Mouse (Mus musculus) ES-Bruce4 (cell line): ENCODE measurements around the gene Rccd1. TPM values are rescaled to one million over a fixed set of nuclear protein-coding genes. Genes with fewer than 3 reads are reported as not detected.
"Not testable (repeated sequence)": the region's sequence is repeated elsewhere in the genome, so short reads cannot be mapped to it uniquely, and the experiment has no call there.

ENCODE experiments used
- H3K27ac ChIP-seq: 2 replicates; pipeline ENCODE4 v1.5.1; 2012; ENCODE audit warnings: low read length, inconsistent platforms; ENCODE audit not compliant: insufficient read depth
- H3K27me3 ChIP-seq: 2 replicates; pipeline ENCODE4 v1.6.1; 2012; ENCODE audit warnings: mild to moderate bottlenecking, low read length, inconsistent platforms; ENCODE audit not compliant: control insufficient read depth, poor library complexity, insufficient read depth, severe bottlenecking
- H3K36me3 ChIP-seq: 2 replicates; pipeline ENCODE4 v1.6.1; 2012; ENCODE audit warnings: inconsistent platforms, mild to moderate bottlenecking, low read length, moderate library complexity; ENCODE audit not compliant: control insufficient read depth, poor library complexity, insufficient read depth, severe bottlenecking
- H3K4me1 ChIP-seq: one replicate; pipeline ENCODE4 v1.8.1; 2011; ENCODE audit warnings: low read length; ENCODE audit not compliant: control insufficient read depth, insufficient read depth
- H3K4me3 ChIP-seq: 2 replicates; pipeline ENCODE4 v1.5.1; 2011; ENCODE audit warnings: low read depth, mild to moderate bottlenecking, low read length
- H3K9ac ChIP-seq: 2 replicates; pipeline ENCODE4 v1.6.1; 2012; ENCODE audit warnings: low read depth, mild to moderate bottlenecking, inconsistent platforms; ENCODE audit not compliant: poor library complexity, severe bottlenecking
- H3K9me3 ChIP-seq: replicated peaks from 2 replicates; pipeline ENCODE4 v1.6.1; 2012; ENCODE audit warnings: mild to moderate bottlenecking, low read length, inconsistent platforms; ENCODE audit not compliant: control insufficient read depth, poor library complexity, insufficient read depth, severe bottlenecking
- CTCF ChIP-seq: IDR thresholded peaks from one replicate; pipeline ENCODE4 v1.8.1; 2011; ENCODE audit warnings: low read depth, low read length
- EP300 ChIP-seq: IDR thresholded peaks from 2 replicates; pipeline ENCODE4 v1.6.1; 2011; ENCODE audit warnings: low read depth, low read length; ENCODE audit not compliant: insufficient read depth
- POLR2A ChIP-seq: IDR thresholded peaks from one replicate; pipeline ENCODE4 v1.8.1; 2011; ENCODE audit warnings: low read length; ENCODE audit not compliant: insufficient read depth
- polyA plus RNA-seq: library from polyadenylated mRNA; stranded (reverse); fragments of >200 nt; gene quantifications from 2 replicates; pipeline ENCODE4 v1.2.4, GENCODE M21; 2011; ENCODE audit warnings: low read depth; ENCODE audit not compliant: missing spikeins, insufficient read depth, insufficient read length

Rccd1 gene
- polyA plus RNA-seq, 1 experiment = 26.5 TPM

GRCm38 (mm10) chr7:80331433-80331832, 7.2 kb upstream of the Rccd1 start:
- Histone ChIP-seq H3K4me1 (no peaks in the 10 kb centered on the region), H3K9ac (no peak overlapping the region), H3K9me3 (no peaks in the 10 kb centered on the region; the same call in 1 of the 2 replicates), H3K36me3 (peaks cover 34% of the 10 kb centered on the region), H3K4me3 (no peak overlapping the region), H3K27ac (no peak overlapping the region), H3K27me3 (no peaks in the 10 kb centered on the region)
- TF ChIP-seq EP300 (no peak), POLR2A (no peak), CTCF (no peak)

- Histone ChIP-seq H3K9me3 (no peaks in the 10 kb centered on the region; the same call in 1 of the 2 replicates), H3K4me3 (no peak overlapping the region), H3K36me3 (peaks cover 27% of the 10 kb centered on the region), H3K4me1 (peaks cover 2% of the 10 kb centered on the region), H3K27me3 (no peaks in the 10 kb centered on the region), H3K9ac (no peak overlapping the region), H3K27ac (no peak overlapping the region)
- TF ChIP-seq POLR2A = no peak
- no peak for TF ChIP-seq EP300
- no peak for TF ChIP-seq CTCF
These were observed 6.0 kb upstream of the Rccd1 start for GRCm38 (mm10) chr7:80330278-80330677.

GRCm38 (mm10) chr7:80326076-80326475, 1.8 kb upstream of the Rccd1 start:
- peak overlapping the region; percentile 33 for H3K4me3 ChIP-seq
- no peaks in the 10 kb centered on the region for H3K9me3 ChIP-seq
- no peak overlapping the region for H3K27ac ChIP-seq
- H3K9ac ChIP-seq = no peak overlapping the region
- peaks cover 2% of the 10 kb centered on the region for H3K4me1 ChIP-seq
- H3K36me3 ChIP-seq = no peaks in the 10 kb centered on the region
- TF ChIP-seq POLR2A (no peak), CTCF (no peak), EP300 (no peak)
- no peaks in the 10 kb centered on the region for H3K27me3 ChIP-seq

GRCm38 (mm10) chr7:80325292-80325868, 1.1 kb upstream of the Rccd1 start:
- peak overlapping the region; percentile 33; the same call in 1 of the 2 replicates for H3K4me3 ChIP-seq

GRCm38 (mm10) chr7:80324816-80325119, 514 bp upstream of the Rccd1 start:
- not testable (repeated sequence) for H3K27ac ChIP-seq, H3K27me3 ChIP-seq, H3K4me1 ChIP-seq, H3K4me3 ChIP-seq, H3K9me3 ChIP-seq, H3K36me3 ChIP-seq
- 0 out of 2 replicates have a peak overlapping the region, but pooled peaks have one; percentile 75 for H3K9ac ChIP-seq

More at GRCm38 (mm10) chr7:80325292-80325868, 1.1 kb upstream of the Rccd1 start:
- Histone ChIP-seq H3K27me3 (no peaks in the 10 kb centered on the region), H3K4me1 (peaks cover 2% of the 10 kb centered on the region), H3K9ac (no peak overlapping the region), H3K27ac (no peak overlapping the region), H3K36me3 (no peaks in the 10 kb centered on the region), H3K9me3 (no peaks in the 10 kb centered on the region)
- TF ChIP-seq CTCF = no peak
- TF ChIP-seq POLR2A = no peak
- no peak for TF ChIP-seq EP300

GRCm38 (mm10) chr7:80323336-80323735, 918 bp downstream of the Rccd1 start:
- Histone ChIP-seq H3K4me3 (peak overlapping the region; percentile 85), H3K4me1 (peaks cover 2% of the 10 kb centered on the region), H3K36me3 (peaks cover 3% of the 10 kb centered on the region; the same call in 1 of the 2 replicates), H3K9me3 (no peaks in the 10 kb centered on the region), H3K27ac (no peak overlapping the region), H3K27me3 (no peaks in the 10 kb centered on the region), H3K9ac (peak overlapping the region; percentile 75)
- TF ChIP-seq EP300 (no peak), POLR2A (no peak), CTCF (no peak)
